Mouse (Mus musculus) MEL (cell line): ENCODE measurements at regions not wholly inside any gene's neighbourhood (a gene's known extent, or its start where the extent isn't known, plus 50 kb on each side); places are given as distances from the start of the nearest gene placed in this dataset.

Source experiments
- DNase-seq: peaks from one replicate; pipeline ENCODE4 v3.0.0; 2011; ENCODE audit warnings: low read depth, low spot score
- H3K27ac ChIP-seq: 2 replicates; pipeline ENCODE4 v1.5.1; 2012; ENCODE audit warnings: low read depth, mild to moderate bottlenecking, control low read depth, low read length, moderate library complexity; ENCODE audit not compliant: control insufficient read depth
- H3K27me3 ChIP-seq, 2 experiments: fragments of 150-350 bp in 1 of 2; sonication (generic) in 1 of 2; 2 replicates each; pipeline ENCODE4 v1.6.1; 2012; ENCODE audit warnings: low read length in 2 of 2, mild to moderate bottlenecking in 2 of 2, improper control_type of control experiment in 1 of 2, moderate library complexity in 1 of 2; ENCODE audit not compliant: insufficient read depth in 2 of 2, control insufficient read depth in 1 of 2
- H3K36me3 ChIP-seq, 2 experiments: 2 replicates each; pipeline ENCODE4 v1.6.1; 2012 to 2014; ENCODE audit warnings: low read length in 2 of 2, improper control_type of control experiment in 1 of 2, inconsistent platforms in 1 of 2, mild to moderate bottlenecking in 1 of 2; ENCODE audit not compliant: insufficient read depth in 2 of 2, control insufficient read depth in 1 of 2
- H3K4me1 ChIP-seq, 2 experiments: fragments of 150-350 bp in 1 of 2; sonication (generic) in 1 of 2; 2 replicates each; pipeline ENCODE4 v1.6.1; 2012; ENCODE audit warnings: low read length in 2 of 2, improper control_type of control experiment in 1 of 2, mild to moderate bottlenecking in 1 of 2; ENCODE audit not compliant: insufficient read depth in 2 of 2, control insufficient read depth in 1 of 2
- H3K4me3 ChIP-seq, 2 experiments: fragments of 150-350 bp in 1 of 2; sonication (generic) in 1 of 2; 2 replicates each; pipeline ENCODE4 v1.5.1; 2012; ENCODE audit warnings: low read depth in 2 of 2, low read length in 2 of 2, mild to moderate bottlenecking in 2 of 2, moderate library complexity in 2 of 2, control low read depth in 1 of 2, improper control_type of control experiment in 1 of 2; ENCODE audit not compliant: control insufficient read depth in 1 of 2, insufficient read depth in 1 of 2
- H3K79me2 ChIP-seq: 2 replicates; pipeline ENCODE4 v1.6.1; 2012; ENCODE audit warnings: mild to moderate bottlenecking, low read length, moderate library complexity; ENCODE audit not compliant: control insufficient read depth, poor library complexity, insufficient read depth
- H3K9ac ChIP-seq: 2 replicates; pipeline ENCODE4 v1.6.1; 2012; ENCODE audit warnings: low read depth, mild to moderate bottlenecking, control low read depth, low read length, moderate library complexity; ENCODE audit not compliant: control insufficient read depth, poor library complexity, severe bottlenecking
- H3K9me3 ChIP-seq: fragments of 150-350 bp; sonication (generic); replicated peaks from 2 replicates; pipeline ENCODE4 v1.6.1; 2012; ENCODE audit warnings: mild to moderate bottlenecking, low read length, improper control_type of control experiment, moderate library complexity; ENCODE audit not compliant: insufficient read depth
- CHD1 ChIP-seq: IDR thresholded peaks from 2 replicates; pipeline ENCODE4 v1.6.1; 2012; ENCODE audit warnings: low read depth, mild to moderate bottlenecking, inconsistent platforms, low read length, improper control_type of control experiment
- CHD2 ChIP-seq: IDR thresholded peaks from 2 replicates; pipeline ENCODE4 v1.6.1; 2011; ENCODE audit warnings: low read length, improper control_type of control experiment
- CTCF ChIP-seq, 3 experiments: IDR thresholded peaks in 2 of 3; conservative IDR thresholded peaks in 1 of 3; 2 replicates each; pipeline ENCODE4 v1.5.1; 2011 to 2012; ENCODE audit warnings: low read length in 3 of 3, low read depth in 2 of 3, mild to moderate bottlenecking in 2 of 3, improper control_type of control experiment in 1 of 3, inconsistent platforms in 1 of 3, mixed read lengths in 1 of 3, moderate library complexity in 1 of 3; ENCODE audit not compliant: control insufficient read depth in 1 of 3, insufficient read depth in 1 of 3, poor library complexity in 1 of 3, severe bottlenecking in 1 of 3
- EP300 ChIP-seq, 2 experiments: IDR thresholded peaks; 2 replicates each; pipeline ENCODE4 v1.6.1; 2011; ENCODE audit warnings: improper control_type of control experiment in 2 of 2, low read length in 2 of 2, low read depth in 1 of 2, mild to moderate bottlenecking in 1 of 2
- ETS1 ChIP-seq: IDR thresholded peaks from 2 replicates; pipeline ENCODE4 v1.6.1; 2012; ENCODE audit warnings: low read depth, mild to moderate bottlenecking, inconsistent platforms, low read length, improper control_type of control experiment, moderate library complexity
- HCFC1 ChIP-seq: IDR thresholded peaks from 2 replicates; pipeline ENCODE4 v1.6.1; 2012; ENCODE audit warnings: low read depth, mild to moderate bottlenecking, inconsistent platforms, low read length, improper control_type of control experiment, moderate library complexity
- JUND ChIP-seq: IDR thresholded peaks from 2 replicates; pipeline ENCODE4 v1.6.1; 2011; ENCODE audit warnings: low read depth, mild to moderate bottlenecking, improper control_type of control experiment, low read length
- KAT2A ChIP-seq: conservative IDR thresholded peaks from 2 replicates; pipeline ENCODE4 v1.6.1; 2012; ENCODE audit warnings: low read depth, low read length, improper control_type of control experiment, inconsistent platforms
- MAZ ChIP-seq: IDR thresholded peaks from 2 replicates; pipeline ENCODE4 v1.6.1; 2012; ENCODE audit warnings: low read depth, mild to moderate bottlenecking, inconsistent platforms, low read length, improper control_type of control experiment
- MEF2A ChIP-seq: IDR thresholded peaks from 2 replicates; pipeline ENCODE4 v1.6.1; 2014; ENCODE audit warnings: low read depth, mild to moderate bottlenecking, inconsistent platforms, low read length, improper control_type of control experiment; ENCODE audit not compliant: poor library complexity, insufficient replicate concordance, severe bottlenecking; ENCODE audit errors: extremely low read depth
- MYC ChIP-seq: IDR thresholded peaks from 2 replicates; pipeline ENCODE4 v1.6.1; 2011; ENCODE audit warnings: low read depth, mild to moderate bottlenecking, low read length, improper control_type of control experiment, moderate library complexity
- NRF1 ChIP-seq: IDR thresholded peaks from 2 replicates; pipeline ENCODE4 v1.6.1; 2014; ENCODE audit warnings: low read depth, mild to moderate bottlenecking, inconsistent platforms, low read length, improper control_type of control experiment, moderate library complexity; ENCODE audit not compliant: poor library complexity, insufficient read depth, severe bottlenecking
- POLR2A ChIP-seq, 2 experiments: IDR thresholded peaks; 2 replicates each; pipeline ENCODE4 v1.6.1; 2011 to 2012; ENCODE audit warnings: low read length in 2 of 2, mild to moderate bottlenecking in 2 of 2, control low read depth in 1 of 2, improper control_type of control experiment in 1 of 2, low read depth in 1 of 2, moderate library complexity in 1 of 2; ENCODE audit not compliant: control insufficient read depth in 1 of 2, insufficient read depth in 1 of 2, poor library complexity in 1 of 2
- POLR2AphosphoS2 ChIP-seq: IDR thresholded peaks from 2 replicates; pipeline ENCODE4 v1.6.1; 2011; ENCODE audit warnings: low read length, improper control_type of control experiment
- SMC3 ChIP-seq: IDR thresholded peaks from 2 replicates; pipeline ENCODE4 v1.6.1; 2011; ENCODE audit warnings: low read depth, low read length, improper control_type of control experiment
- TAL1 ChIP-seq: IDR thresholded peaks from 2 replicates; pipeline ENCODE4 v1.6.1; 2012; ENCODE audit warnings: mild to moderate bottlenecking, inconsistent platforms, low read length, moderate library complexity, mixed read lengths
- TBP ChIP-seq: IDR thresholded peaks from 2 replicates; pipeline ENCODE4 v1.8.0; 2011; ENCODE audit warnings: low read depth, low read length, improper control_type of control experiment
- TCF12 ChIP-seq: IDR thresholded peaks from 2 replicates; pipeline ENCODE4 v1.6.1; 2014; ENCODE audit warnings: low read depth, mild to moderate bottlenecking, inconsistent platforms, low read length, improper control_type of control experiment, moderate library complexity
- UBTF ChIP-seq: IDR thresholded peaks from 2 replicates; pipeline ENCODE4 v1.6.1; 2012; ENCODE audit warnings: low read depth, mild to moderate bottlenecking, inconsistent platforms, low read length, improper control_type of control experiment, moderate library complexity, borderline replicate concordance; ENCODE audit not compliant: insufficient read depth
- USF1 ChIP-seq: IDR thresholded peaks from 2 replicates; pipeline ENCODE4 v1.6.1; 2014; ENCODE audit warnings: low read depth, mild to moderate bottlenecking, inconsistent platforms, low read length, improper control_type of control experiment, moderate library complexity
- USF2 ChIP-seq, 2 experiments: IDR thresholded peaks; 2 replicates each; pipeline ENCODE4 v1.6.1; 2011 to 2012; ENCODE audit warnings: improper control_type of control experiment in 2 of 2, low read length in 2 of 2, borderline replicate concordance in 1 of 2, inconsistent platforms in 1 of 2, low read depth in 1 of 2, mild to moderate bottlenecking in 1 of 2; ENCODE audit not compliant: insufficient read depth in 1 of 2
- ZC3H11A ChIP-seq: IDR thresholded peaks from 2 replicates; pipeline ENCODE4 v1.6.1; 2012; ENCODE audit warnings: low read depth, mild to moderate bottlenecking, inconsistent platforms, low read length, improper control_type of control experiment
- ZKSCAN1 ChIP-seq: IDR thresholded peaks from 2 replicates; pipeline ENCODE4 v1.6.1; 2012; ENCODE audit warnings: low read depth, mild to moderate bottlenecking, inconsistent platforms, low read length, improper control_type of control experiment, moderate library complexity
- ZMIZ1 ChIP-seq: IDR thresholded peaks from 2 replicates; pipeline ENCODE4 v1.6.1; 2012; ENCODE audit warnings: low read depth, mild to moderate bottlenecking, inconsistent platforms, low read length, improper control_type of control experiment, moderate library complexity

DNA sequence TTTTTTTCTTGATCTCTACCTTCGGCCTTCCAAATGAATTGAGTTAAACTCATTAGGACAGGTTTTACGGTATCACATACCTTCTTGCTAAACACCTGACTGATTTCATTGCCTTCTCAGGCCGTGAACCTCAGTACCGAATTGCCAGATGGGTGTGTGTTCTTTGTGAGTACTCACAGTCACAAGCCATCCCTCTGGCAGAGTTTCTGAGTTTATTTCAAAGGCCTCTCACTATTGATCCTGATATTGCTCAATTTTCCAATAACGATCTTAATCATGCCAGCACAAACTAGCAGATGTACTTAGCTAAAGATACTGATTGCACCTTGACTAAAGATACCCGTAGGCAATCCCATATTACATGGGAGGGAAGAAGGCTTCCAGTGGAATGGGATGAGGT, 178.4 kb upstream of the Egln3 start:
- Histone ChIP-seq H3K4me1 (no peaks in the 10 kb centered on the region), H3K4me3 (no peak overlapping the region), H3K27ac (no peak overlapping the region), H3K36me3 (no peaks in the 10 kb centered on the region), H3K9me3 (no peaks in the 10 kb centered on the region), H3K27me3 (peaks cover 0 to 2% of the 10 kb centered on the region in 2 experiments; a peak in 2 of 4 replicates), H3K79me2 (no peaks in the 10 kb centered on the region), H3K9ac (no peak overlapping the region)
- TF ChIP-seq CHD1 = no peak
- TF ChIP-seq ZC3H11A = no peak
- TF ChIP-seq KAT2A = no peak
- TF ChIP-seq USF2 (IDR thresholded peaks at IDR 0.05; ENCODE audit: borderline replicate concordance in 1 of 2, insufficient read depth in 1 of 2, low read depth in 1 of 2, low read length in 2 of 2) = no peak
- no peak for TF ChIP-seq MYC
- TF ChIP-seq MAZ = no peak
- no peak for TF ChIP-seq HCFC1
- TF ChIP-seq ZMIZ1 = no peak
- no peak for TF ChIP-seq SMC3
- no peak for TF ChIP-seq CTCF (IDR thresholded peaks at IDR 0.05 in 2 of 3, conservative IDR thresholded peaks at IDR 0.05 in 1 of 3; ENCODE audit: control insufficient read depth in 1 of 3, insufficient read depth in 1 of 3, low read depth in 2 of 3, low read length in 3 of 3, poor library complexity in 1 of 3, severe bottlenecking in 1 of 3)
- TF ChIP-seq TAL1 = no peak
- TF ChIP-seq TCF12 = no peak
- TF ChIP-seq NRF1 = no peak
- TF ChIP-seq MEF2A = no peak
- no peak for TF ChIP-seq TBP
- no peak for TF ChIP-seq UBTF
- TF ChIP-seq JUND = no peak
- no peak for DNase-seq

DNA sequence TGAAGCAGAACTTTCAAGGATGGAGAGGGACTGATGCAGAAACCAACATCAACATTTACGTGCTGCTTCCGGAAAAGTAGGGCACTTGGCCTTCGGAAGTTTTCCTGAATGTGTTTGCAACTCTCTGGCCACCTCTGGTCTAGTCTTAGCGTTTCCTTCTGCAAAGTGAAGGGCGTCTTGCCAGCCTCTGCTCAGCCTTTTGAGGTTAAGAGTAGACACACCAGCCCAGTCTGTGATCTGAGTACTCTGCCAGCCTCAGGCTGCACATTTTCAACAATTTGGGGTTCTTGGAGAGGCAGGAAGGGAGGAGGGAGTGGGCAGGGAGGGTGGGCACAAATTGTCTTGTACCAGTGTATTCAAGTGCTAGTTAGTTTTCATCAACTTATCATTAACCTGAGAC, 176.7 kb upstream of the Egln3 start:
- no peaks in the 10 kb centered on the region for H3K36me3 ChIP-seq
- H3K4me3 ChIP-seq = no peak overlapping the region
- no peak overlapping the region for H3K27ac ChIP-seq
- H3K9me3 ChIP-seq = no peaks in the 10 kb centered on the region
- H3K27me3 ChIP-seq = no peaks in the 10 kb centered on the region
- DNase-seq = no peak
- H3K4me1 ChIP-seq = no peaks in the 10 kb centered on the region
- TF ChIP-seq HCFC1 (no peak), TBP (no peak), CHD2 (no peak), KAT2A (no peak), POLR2A (IDR thresholded peaks at IDR 0.05; ENCODE audit: control insufficient read depth in 1 of 2, insufficient read depth in 1 of 2, low read depth in 1 of 2, low read length in 2 of 2, poor library complexity in 1 of 2) (no peak), EP300 (IDR thresholded peaks at IDR 0.05; ENCODE audit: low read depth in 1 of 2, low read length in 2 of 2) (no peak), UBTF (no peak), ETS1 (no peak), ZKSCAN1 (no peak), POLR2AphosphoS2 (no peak), USF1 (no peak)
- H3K9ac ChIP-seq = no peak overlapping the region
- H3K79me2 ChIP-seq = no peaks in the 10 kb centered on the region
